Mouse (Mus musculus) embryonic facial prominence, embryonic 10.5 days (tissue): Measurements from ENCODE around the gene Fpr3. TPM values are rescaled to one million over a fixed set of nuclear protein-coding genes. Genes with fewer than 3 reads are reported as not detected.
"Not testable (repeated sequence)": the region's sequence is repeated elsewhere in the genome, so short reads cannot be mapped to it uniquely, and the experiment has no call there.

Experiments
- DNase-seq: peaks from one replicate; pipeline ENCODE4 v3.0.0-alpha.2; 2017; ENCODE audit warnings: low spot score
- H3K27ac ChIP-seq: fragments of 300-500 bp; sonication (generic); replicated peaks from 2 replicates; pipeline ENCODE4 v1.5.1; 2016; ENCODE audit warnings: mild to moderate bottlenecking
- H3K27me3 ChIP-seq: fragments of 300-500 bp; sonication (generic); replicated peaks from 2 replicates; pipeline ENCODE4 v1.6.1; 2016; ENCODE audit warnings: low read depth, mild to moderate bottlenecking; ENCODE audit not compliant: poor library complexity, severe bottlenecking
- H3K36me3 ChIP-seq: fragments of 300-500 bp; sonication (generic); replicated peaks from 2 replicates; pipeline ENCODE4 v1.6.1; 2016; ENCODE audit warnings: mild to moderate bottlenecking, moderate library complexity
- H3K4me1 ChIP-seq: fragments of 300-500 bp; sonication (generic); 2 replicates; pipeline ENCODE4 v1.6.1; 2016
- H3K4me3 ChIP-seq: fragments of 300-500 bp; sonication (generic); 2 replicates; pipeline ENCODE4 v1.5.1; 2016; ENCODE audit warnings: mild to moderate bottlenecking, moderate library complexity
- H3K9me3 ChIP-seq: fragments of 300-500 bp; sonication (generic); 2 replicates; pipeline ENCODE4 v1.6.1; 2016; ENCODE audit warnings: mild to moderate bottlenecking
- WGBS: fragments of 180-500 bp; shearing (Covaris S2); methylation state at CpG from one replicate; pipeline ENCODE4 v1.1.7; 2016; 5-methylcytosine and 5-hydroxymethylcytosine counted together
- polyA plus RNA-seq: library from polyadenylated mRNA; unstranded; fragments of >200 nt; fragmentation: Nextera tagmentation; extraction: Ambion mirVana; gene quantifications from 2 replicates; pipeline ENCODE4 v1.2.1, GENCODE M21; 2016

The Fpr3 gene
- not detected in 2 replicates for polyA plus RNA-seq

DNA sequence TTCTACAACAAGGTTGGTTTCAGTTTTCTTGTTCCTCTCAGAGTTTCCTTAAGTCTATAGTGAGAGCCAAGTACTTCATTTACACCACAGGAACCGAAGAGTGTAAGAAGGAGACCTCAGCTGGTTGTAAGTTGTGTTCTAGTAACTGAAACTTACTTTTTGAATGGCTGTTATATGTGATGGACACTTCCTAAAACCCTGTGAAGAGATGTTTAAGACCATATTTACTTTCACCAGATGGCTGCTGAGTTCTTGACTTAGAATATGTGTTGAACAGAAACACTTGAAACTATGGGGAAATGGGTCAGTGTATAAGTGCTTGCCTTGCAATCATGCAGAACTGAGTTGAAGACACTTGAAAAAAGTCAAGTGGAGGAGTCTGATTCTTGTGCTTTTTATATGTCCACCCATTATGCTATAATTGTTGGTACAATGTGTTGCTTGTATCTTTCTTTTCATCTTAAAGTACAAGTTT, at the start of gene Fpr3, which contains the start of gene Fpr2:
TSS of gene Fpr3 (plus strand) at position 79 of the 475 bp plus-strand sequence.
TSS of gene Fpr2 (plus strand) at position 51 of the 475 bp plus-strand sequence.
- Histone ChIP-seq H3K4me3 (no peak within 1 kb of the TSS), H3K4me1 (no peaks in the 10 kb centered on the region), H3K36me3 (no peaks in the 10 kb centered on the region), H3K9me3 (no peaks in the 10 kb centered on the region), H3K27ac (no peak within 1 kb of the TSS), H3K27me3 (no peaks in the 10 kb centered on the region)
- 76% methylated on average over 1 of the region's 1 CpGs for WGBS
- DNase-seq, result no peak

DNA sequence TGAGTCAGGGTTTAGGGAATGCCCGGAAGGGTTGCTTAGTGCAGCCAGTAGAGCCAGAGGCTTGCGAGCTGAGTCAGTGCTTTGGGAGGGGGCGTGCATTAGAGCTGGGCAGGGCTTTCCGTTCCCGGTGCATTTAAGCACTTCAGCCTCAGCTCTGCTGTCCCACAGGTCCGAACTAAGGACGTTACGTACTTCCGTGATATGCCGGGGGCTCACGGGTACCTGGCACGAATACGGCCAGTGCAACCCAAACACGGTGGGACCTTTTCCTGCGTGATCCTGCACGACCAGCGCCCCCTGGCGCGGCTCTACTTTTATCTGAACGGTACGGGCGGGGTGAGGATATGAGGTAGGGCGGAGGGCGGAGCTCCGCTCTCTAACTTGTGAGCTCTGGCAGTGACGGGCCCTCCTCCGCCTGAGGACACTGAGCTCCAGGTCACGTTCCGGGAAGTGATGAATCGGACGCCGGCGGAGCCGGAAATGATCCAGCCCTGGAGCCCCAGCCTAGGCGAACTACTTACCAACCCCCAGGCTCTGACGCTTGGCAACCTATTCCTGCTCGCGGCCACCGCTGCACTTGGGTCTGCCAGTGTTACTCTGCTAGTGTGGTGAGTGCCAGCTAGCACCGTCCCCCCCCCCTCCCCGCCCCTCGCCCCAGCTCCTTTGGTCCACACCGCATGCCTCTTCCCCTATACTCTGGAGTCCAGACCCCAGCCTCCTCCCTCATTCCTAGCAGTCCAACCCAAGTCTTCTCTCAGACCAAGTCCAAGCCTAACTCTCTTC, 49.5 kb upstream of the Fpr3 start:
- peak; percentile 90 for DNase-seq
- Histone ChIP-seq H3K4me1 (peaks cover 55% of the 10 kb centered on the region), H3K36me3 (peaks cover 90% of the 10 kb centered on the region), H3K4me3 (peak overlapping the region; percentile 58), H3K9me3 (no peaks in the 10 kb centered on the region), H3K27ac (peak overlapping the region; percentile 85), H3K27me3 (no peaks in the 10 kb centered on the region)
- WGBS, result under 1% methylated on average over 43 of the region's 43 CpGs

DNA sequence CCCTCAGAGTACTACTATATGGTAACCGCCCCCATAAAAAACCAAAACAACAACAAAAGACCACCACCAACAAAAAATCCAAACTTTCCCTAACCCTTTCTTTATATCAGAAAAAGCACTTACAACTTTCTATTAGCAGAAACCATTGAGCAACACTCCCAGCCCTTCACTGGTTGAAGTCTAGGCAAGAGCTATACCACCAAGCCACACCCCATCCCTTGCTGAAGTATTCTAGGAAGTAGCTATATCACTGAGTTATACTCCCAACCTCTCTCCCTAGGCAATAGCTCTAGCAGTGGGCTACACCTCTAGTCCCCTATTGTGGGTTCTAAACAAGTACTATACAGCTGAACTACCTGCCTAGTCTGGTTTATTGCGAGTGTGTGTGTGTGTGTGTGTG, 48.4 kb upstream of the Fpr3 start:
- Histone ChIP-seq H3K27ac (no peak overlapping the region), H3K36me3 (peaks cover 86% of the 10 kb centered on the region), H3K4me3 (no peak overlapping the region), H3K27me3 (no peaks in the 10 kb centered on the region), H3K9me3 (no peaks in the 10 kb centered on the region), H3K4me1 (peaks cover 44% of the 10 kb centered on the region)
- 94% methylated on average over 2 of the region's 2 CpGs for WGBS
- DNase-seq, result no peak

DNA sequence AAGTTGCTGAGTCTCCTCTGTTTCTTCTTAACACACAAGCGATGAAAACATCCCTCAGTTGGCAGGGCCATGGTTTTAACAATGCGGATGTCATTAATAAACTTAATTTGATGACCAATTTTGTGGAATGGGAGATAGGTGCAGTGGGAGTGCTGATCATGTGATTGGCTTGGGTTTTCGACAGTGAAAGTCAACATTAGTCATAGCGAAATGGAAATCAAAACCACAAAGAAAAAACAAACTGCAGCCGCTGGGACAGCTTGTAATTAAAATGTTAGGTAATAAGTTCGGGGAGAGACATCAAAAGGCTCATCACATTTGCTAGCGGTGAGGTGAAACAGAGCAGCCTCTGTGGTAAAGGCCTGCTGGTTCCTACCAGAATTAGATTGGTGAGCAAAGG, 46.9 kb upstream of the Fpr3 start:
- 92% methylated on average over 7 of the region's 7 CpGs for WGBS
- peaks cover 70% of the 10 kb centered on the region for H3K36me3 ChIP-seq
- DNase-seq, result no peak

DNA sequence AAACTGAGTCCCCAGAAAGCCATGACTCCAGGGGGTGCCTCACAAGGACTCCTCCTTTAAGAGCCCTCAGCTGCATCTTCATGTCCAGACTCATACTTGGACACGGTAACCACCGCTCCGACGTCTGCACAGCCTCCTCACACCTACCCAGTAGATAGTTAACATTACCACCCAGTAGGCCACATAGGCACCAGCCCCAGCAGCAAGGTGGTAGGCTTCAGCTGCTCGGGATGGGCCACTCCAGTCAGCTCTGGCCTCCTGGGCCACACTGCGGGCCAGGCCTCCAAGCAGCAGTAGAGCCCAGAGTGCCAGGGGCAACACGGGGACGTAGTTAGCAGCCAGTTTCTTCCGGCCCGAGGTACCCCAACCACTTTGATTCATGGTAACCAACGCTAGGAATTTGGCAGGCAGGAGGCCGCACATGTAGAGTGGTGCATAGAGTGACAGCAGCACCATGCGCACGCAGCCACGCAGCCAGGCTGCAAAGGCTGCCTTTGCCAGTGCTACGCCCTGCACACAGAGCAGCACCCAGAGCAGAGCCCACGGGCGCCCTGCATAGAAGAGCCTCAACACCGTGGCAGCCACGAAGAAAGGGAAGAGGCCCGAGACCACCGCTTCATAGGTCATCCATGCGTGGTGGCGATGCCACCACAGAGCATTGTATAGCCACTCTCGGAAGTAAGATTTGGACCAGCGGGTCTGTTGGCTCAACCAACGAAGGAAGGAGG, 44.0 kb upstream of the Fpr3 start:
- DNase-seq, result no peak
- Histone ChIP-seq H3K27ac (no peak overlapping the region), H3K4me1 (peaks cover under 1% of the 10 kb centered on the region; the same call in 1 of the 2 replicates), H3K27me3 (peaks cover 10% of the 10 kb centered on the region), H3K9me3 (no peaks in the 10 kb centered on the region), H3K4me3 (no peak overlapping the region), H3K36me3 (peaks cover 51% of the 10 kb centered on the region)
- 76% methylated on average over 27 of the region's 27 CpGs for WGBS

More for the DNA sequence above, 46.9 kb upstream of the Fpr3 start:
- no peaks in the 10 kb centered on the region for H3K27me3 ChIP-seq
- no peaks in the 10 kb centered on the region for H3K9me3 ChIP-seq
- H3K4me1 ChIP-seq, result peaks cover 29% of the 10 kb centered on the region
- no peak overlapping the region for H3K27ac ChIP-seq
- H3K4me3 ChIP-seq, result no peak overlapping the region

DNA sequence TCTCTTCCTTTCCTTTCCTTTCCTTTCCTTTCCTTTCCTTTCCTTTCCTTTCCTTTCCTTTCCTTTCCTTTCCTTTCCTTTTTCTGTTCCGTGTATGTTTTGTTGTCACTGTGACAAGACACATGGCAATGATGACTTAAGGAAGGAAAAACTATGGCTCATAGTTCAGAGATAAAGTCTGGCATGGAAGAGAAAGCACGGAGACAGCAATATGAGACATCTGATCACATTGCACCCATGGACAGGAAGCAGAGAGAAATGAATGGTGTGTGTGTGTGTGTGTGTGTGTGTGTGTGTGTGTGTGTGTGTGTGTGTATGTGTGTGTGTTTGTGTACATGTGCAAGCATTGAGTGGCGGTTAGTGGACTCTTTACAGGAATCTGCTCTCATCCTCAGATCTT, 43.0 kb upstream of the Fpr3 start:
- peaks cover 41% of the 10 kb centered on the region for H3K36me3 ChIP-seq
- not testable (repeated sequence) for H3K4me1 ChIP-seq, H3K27ac ChIP-seq, H3K9me3 ChIP-seq, H3K4me3 ChIP-seq, DNase-seq
- 86% methylated on average over 3 of the region's 3 CpGs for WGBS
- peaks cover 19% of the 10 kb centered on the region for H3K27me3 ChIP-seq

DNA sequence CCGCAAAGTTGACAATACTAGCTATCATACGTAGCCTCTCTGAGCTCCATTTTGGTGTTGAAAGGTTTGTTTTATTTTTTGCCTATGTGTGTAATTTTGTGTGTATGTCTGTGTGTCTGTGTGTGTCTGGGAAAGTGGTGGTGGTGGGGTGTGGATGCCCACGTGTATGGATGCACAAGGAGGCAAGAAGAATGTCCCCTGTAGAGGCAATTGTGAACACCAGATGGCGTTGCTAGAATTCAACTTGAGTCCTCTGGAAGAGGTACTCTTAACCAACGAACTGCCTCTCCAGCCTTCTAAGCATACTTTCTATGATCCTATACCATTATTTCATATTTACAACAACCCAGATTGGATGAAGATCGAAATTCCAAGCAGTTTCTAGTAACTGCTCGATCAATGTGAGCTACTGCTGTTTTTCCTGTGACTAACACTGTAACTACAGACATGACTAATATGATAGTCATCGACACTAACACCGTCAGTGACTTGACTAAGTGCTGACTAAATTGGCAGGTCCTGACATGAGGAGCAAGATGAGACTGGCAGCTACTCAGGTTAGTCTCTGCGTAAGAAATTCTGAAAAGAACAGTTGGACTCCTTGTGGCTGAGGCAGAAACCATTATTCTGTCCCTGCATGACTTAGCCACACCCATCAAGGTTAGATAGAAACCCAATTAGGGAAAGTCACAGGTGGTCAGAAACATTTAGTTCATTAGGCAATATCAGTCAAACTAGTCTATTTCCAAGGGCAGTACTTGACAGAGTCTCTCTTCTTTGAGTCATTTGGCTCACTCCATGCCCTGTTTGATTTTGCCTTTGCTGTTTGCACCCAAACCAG, 42.2 kb upstream of the Fpr3 start:
- Histone ChIP-seq H3K9me3 (no peaks in the 10 kb centered on the region), H3K4me1 (peaks cover 7% of the 10 kb centered on the region; the same call in 1 of the 2 replicates), H3K4me3 (no peak overlapping the region), H3K27me3 (peaks cover 27% of the 10 kb centered on the region), H3K27ac (no peak overlapping the region), H3K36me3 (peaks cover 33% of the 10 kb centered on the region)
- DNase-seq, result no peak
- WGBS, result 75% methylated on average over 10 of the region's 10 CpGs

DNA sequence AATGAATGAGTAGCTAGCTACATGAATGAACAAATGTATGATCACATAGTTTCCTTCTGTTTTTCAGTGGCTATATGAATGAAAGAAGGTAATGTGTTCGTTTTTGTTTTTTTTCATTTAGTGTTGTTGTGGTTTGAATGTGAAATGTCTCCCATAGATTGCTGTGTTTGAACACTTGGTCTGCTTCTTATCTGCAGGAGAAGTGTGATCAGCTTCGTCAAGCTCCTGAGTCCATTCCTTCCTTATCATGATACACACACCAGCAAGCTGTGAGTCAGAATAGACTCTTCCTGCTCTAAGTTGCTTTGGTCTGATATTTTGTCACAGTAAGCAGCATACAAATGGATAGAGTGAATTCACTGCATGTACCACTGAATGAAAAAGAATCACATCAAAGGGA, 38.7 kb upstream of the Fpr3 start:
- WGBS, result 86% methylated on average over 2 of the region's 2 CpGs
- no peak for DNase-seq
- Histone ChIP-seq H3K4me3 (no peak overlapping the region), H3K27ac (no peak overlapping the region), H3K9me3 (no peaks in the 10 kb centered on the region), H3K36me3 (no peaks in the 10 kb centered on the region; the same call in 1 of the 2 replicates), H3K27me3 (peaks cover 37% of the 10 kb centered on the region), H3K4me1 (peaks cover 7% of the 10 kb centered on the region; the same call in 1 of the 2 replicates)

DNA sequence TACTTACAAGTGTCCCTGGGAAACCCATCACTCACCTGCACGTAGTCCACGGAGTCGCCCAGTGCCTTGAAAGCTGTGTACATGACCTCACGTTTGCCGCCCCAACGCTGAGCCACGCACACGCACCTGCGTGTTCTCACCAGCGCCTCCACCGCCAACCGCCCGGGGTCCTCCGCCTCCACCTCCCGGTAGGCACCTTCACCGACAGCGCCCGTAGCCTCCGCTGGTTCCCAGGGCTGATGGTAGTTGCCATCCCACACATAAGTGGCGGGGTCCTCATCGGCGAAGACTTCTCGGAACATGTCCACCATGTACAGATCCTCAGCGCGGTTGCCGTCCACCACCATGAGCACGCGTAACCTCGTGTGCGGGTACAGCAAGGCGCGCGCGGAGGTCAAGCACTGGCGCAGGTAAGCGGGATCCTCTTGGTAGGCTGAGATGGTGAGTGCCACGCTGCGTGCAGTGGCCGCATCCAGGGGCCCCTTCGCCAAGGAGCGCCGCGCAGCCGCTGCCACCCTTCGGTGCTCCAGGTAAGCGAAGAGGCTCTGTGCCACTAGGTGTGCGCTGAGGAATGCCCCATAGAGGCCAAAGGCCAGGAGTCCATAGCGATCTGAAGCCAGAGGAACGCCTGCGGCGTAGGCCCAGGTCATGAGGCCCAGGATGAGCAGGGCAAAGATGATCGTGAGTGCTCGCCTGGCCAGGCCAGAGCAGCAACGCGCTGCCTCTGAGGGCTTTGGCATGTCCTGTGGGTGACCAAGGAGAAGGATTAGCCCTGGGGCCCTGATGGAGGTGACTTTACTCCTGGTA, 37.5 kb upstream of the Fpr3 start:
- Histone ChIP-seq H3K36me3 (no peaks in the 10 kb centered on the region; the same call in 1 of the 2 replicates), H3K9me3 (no peaks in the 10 kb centered on the region), H3K27ac (no peak overlapping the region), H3K27me3 (peaks cover 37% of the 10 kb centered on the region), H3K4me3 (peak overlapping the region; percentile 16), H3K4me1 (peaks cover 13% of the 10 kb centered on the region)
- DNase-seq, result peak; percentile 28
- WGBS, result 14% methylated on average over 55 of the region's 55 CpGs

DNA sequence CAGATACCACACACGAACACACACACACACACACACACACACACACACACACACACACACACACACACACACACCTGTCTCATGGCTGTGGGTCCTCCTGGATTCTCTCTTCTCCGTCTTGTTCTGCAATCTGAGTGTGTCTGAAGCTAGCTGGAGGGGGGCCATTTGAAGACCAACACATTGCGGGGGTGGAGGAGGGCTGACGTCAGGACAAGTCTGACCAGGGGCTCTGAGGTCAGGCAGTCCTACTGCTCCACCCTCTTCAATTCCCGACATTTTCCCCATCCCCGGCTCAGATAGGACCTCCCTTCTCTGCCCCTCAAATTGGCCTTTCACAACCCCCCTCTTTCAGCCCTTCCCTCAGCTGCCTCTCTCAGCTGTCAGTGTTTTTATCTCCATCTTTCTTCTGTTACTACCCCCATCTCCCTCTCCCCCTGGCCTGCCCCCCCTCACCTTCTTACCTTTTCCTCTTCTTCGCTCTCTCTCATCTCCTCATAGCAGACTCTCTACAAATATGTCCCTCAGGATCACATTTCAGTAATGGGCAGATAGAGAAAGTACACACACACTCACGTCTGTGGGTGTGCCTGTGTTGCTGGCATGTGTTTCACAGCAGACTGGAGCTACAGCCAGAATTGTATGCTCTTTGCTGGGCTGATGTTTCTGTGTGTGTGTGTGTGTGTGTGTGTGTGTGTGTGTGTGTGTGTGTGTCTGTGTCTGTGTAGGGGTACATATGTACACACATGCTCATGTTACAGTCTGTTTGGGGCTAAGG, 32.4 kb upstream of the Fpr3 start, which contains the start of gene Has1:
TSS of gene Has1 (minus strand) at position 142 of the 775 bp plus-strand sequence.
- Histone ChIP-seq H3K4me1 (peaks cover 14% of the 10 kb centered on the region), H3K9me3 (no peaks in the 10 kb centered on the region), H3K4me3 (no peak within 1 kb of the TSS), H3K27ac (0 out of 2 replicates have a peak within 1 kb of the TSS, but pooled peaks have one; percentile 14), H3K27me3 (peaks cover 12% of the 10 kb centered on the region), H3K36me3 (no peaks in the 10 kb centered on the region; the same call in 1 of the 2 replicates)
- peak; percentile 37 for DNase-seq
- WGBS, result 37% methylated on average over 8 of the region's 8 CpGs

DNA sequence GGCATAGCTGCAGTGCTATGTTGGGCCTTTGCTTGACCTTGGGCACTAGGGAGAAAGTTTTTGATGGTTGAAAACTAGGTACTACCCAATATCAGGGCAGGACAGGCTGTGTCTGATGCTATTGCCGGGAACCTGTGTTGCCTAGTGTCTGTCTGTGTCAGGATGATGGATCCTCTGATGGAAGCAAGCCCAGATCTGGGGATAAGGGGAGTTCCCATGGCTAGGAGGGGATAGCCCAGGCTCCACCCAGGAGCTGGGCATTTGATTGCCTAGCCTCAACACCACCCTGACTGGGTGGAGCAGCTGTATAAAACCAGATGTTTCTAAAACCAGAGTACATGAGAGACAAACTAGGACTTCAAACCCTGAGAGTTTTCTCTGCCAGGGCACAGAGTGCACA, 31.0 kb upstream of the Fpr3 start:
- Histone ChIP-seq H3K4me3 (no peak overlapping the region), H3K9me3 (no peaks in the 10 kb centered on the region), H3K4me1 (peaks cover 12% of the 10 kb centered on the region), H3K27ac (no peak overlapping the region), H3K36me3 (no peaks in the 10 kb centered on the region; the same call in 1 of the 2 replicates), H3K27me3 (no peaks in the 10 kb centered on the region)
- WGBS, result 93% methylated on average over 1 of the region's 1 CpGs
- DNase-seq, result no peak
